Mouse (Mus musculus) liver, postnatal 0 days (tissue): ENCODE results near the gene Nhsl1.

Experiments
- CTCF ChIP-seq: sonication (generic); IDR thresholded peaks from 2 replicates; pipeline ENCODE4 v1.5.1; 2016; ENCODE audit warnings: antibody characterized with exemption, low read depth
- EP300 ChIP-seq: IDR thresholded peaks from 2 replicates; pipeline ENCODE4 v1.6.1; 2016; ENCODE audit warnings: antibody characterized with exemption, low read depth, mild to moderate bottlenecking

DNA sequence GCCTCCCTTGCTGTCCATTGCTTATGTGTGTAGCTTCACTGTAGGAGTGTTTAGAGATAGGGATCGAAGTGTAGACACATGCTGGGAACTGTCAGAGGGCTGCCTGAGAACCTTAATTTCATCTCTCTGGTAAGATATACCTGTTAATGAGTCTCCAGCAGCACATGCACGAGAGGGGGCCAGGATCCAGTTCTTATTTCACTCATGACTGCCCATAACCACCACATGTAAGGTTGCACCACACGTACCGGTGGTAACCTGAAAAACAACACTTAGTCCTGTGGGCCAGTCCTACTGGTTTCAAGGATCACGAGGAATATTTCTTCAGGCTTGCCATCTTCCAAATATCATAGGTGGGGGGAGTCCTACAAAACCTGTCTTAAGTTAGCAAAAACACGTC lies 3.1 kb downstream of the Nhsl1 start:
- TF ChIP-seq CTCF (no peak), EP300 (no peak)
